Mouse (Mus musculus) midbrain, embryonic 13.5 days (tissue): ENCODE data around the gene Drosha. TPM values are rescaled to one million over a fixed set of nuclear protein-coding genes. Genes with fewer than 3 reads are reported as not detected.

Experiments used
- ATAC-seq: fragments of 200-750 bp; cut with Nextera tagmentation; 2 replicates; pipeline ENCODE4 v1.8.0; 2017; ENCODE audit warnings: mild to moderate bottlenecking, moderate TSS enrichment, moderate library complexity
- H3K27ac ChIP-seq: fragments of 300-500 bp; sonication (generic); 2 replicates; pipeline ENCODE4 v1.5.1; 2015; ENCODE audit warnings: inconsistent platforms, mild to moderate bottlenecking, moderate library complexity
- H3K27me3 ChIP-seq: fragments of 300-500 bp; sonication (generic); 2 replicates; pipeline ENCODE4 v1.6.1; 2015; ENCODE audit warnings: mild to moderate bottlenecking, inconsistent platforms
- H3K36me3 ChIP-seq: fragments of 300-500 bp; sonication (generic); 2 replicates; pipeline ENCODE4 v1.6.1; 2015; ENCODE audit warnings: mild to moderate bottlenecking, inconsistent platforms
- H3K4me1 ChIP-seq: fragments of 300-500 bp; sonication (generic); replicated peaks from 2 replicates; pipeline ENCODE4 v1.6.1; 2015; ENCODE audit warnings: inconsistent platforms
- H3K4me2 ChIP-seq: fragments of 300-500 bp; sonication (generic); replicated peaks from 2 replicates; pipeline ENCODE4 v1.6.1; 2015; ENCODE audit warnings: moderate library complexity, mild to moderate bottlenecking, inconsistent platforms
- H3K4me3 ChIP-seq: fragments of 300-500 bp; sonication (generic); replicated peaks from 2 replicates; pipeline ENCODE4 v1.5.1; 2015; ENCODE audit warnings: mild to moderate bottlenecking, inconsistent platforms
- H3K9ac ChIP-seq: fragments of 300-500 bp; sonication (generic); replicated peaks from 2 replicates; pipeline ENCODE4 v1.6.1; 2015; ENCODE audit warnings: mild to moderate bottlenecking, inconsistent platforms
- H3K9me3 ChIP-seq: fragments of 300-500 bp; sonication (generic); 2 replicates; pipeline ENCODE4 v1.6.1; 2016; ENCODE audit warnings: mild to moderate bottlenecking, inconsistent platforms
- WGBS: fragments of 180-500 bp; shearing (Covaris S2); methylation state at CpG from one replicate; pipeline ENCODE4 v1.1.7; 2015; 5-methylcytosine and 5-hydroxymethylcytosine counted together
- polyA plus RNA-seq: library from polyadenylated mRNA; unstranded; fragments of >200 nt; fragmentation: Nextera tagmentation; extraction: Ambion mirVana; gene quantifications from 2 replicates; pipeline ENCODE4 v1.2.1, GENCODE M21; 2015

Gene Drosha
- polyA plus RNA-seq, 1 experiment from 2014 or later, result 57.7 TPM

GRCm38 (mm10) chr15:12805071-12805470, 19.5 kb upstream of the Drosha start:
- Histone ChIP-seq H3K4me3 (no peak overlapping the region), H3K9ac (no peak overlapping the region), H3K4me2 (no peak overlapping the region), H3K27ac (no peak overlapping the region), H3K36me3 (peaks cover 38% of the 10 kb centered on the region), H3K4me1 (no peaks in the 10 kb centered on the region), H3K27me3 (no peaks in the 10 kb centered on the region), H3K9me3 (no peaks in the 10 kb centered on the region)
- WGBS, result 94% methylated on average over 4 of the region's 4 CpGs
- ATAC-seq, result no peak

- no peak overlapping the region for H3K9ac ChIP-seq
These were observed 17.5 kb upstream of the Drosha start for GRCm38 (mm10) chr15:12807088-12807487.

GRCm38 (mm10) chr15:12809305-12809704, 15.3 kb upstream of the Drosha start:
- Histone ChIP-seq H3K27ac (no peak overlapping the region), H3K9me3 (no peaks in the 10 kb centered on the region), H3K9ac (no peak overlapping the region), H3K4me2 (no peak overlapping the region), H3K4me1 (no peaks in the 10 kb centered on the region), H3K27me3 (no peaks in the 10 kb centered on the region), H3K36me3 (peaks cover 75% of the 10 kb centered on the region), H3K4me3 (no peak overlapping the region)
- 94% methylated on average over 6 of the region's 6 CpGs for WGBS
- no peak for ATAC-seq

More at GRCm38 (mm10) chr15:12807088-12807487, 17.5 kb upstream of the Drosha start:
- no peak overlapping the region for H3K4me3 ChIP-seq
- no peak overlapping the region for H3K4me2 ChIP-seq
- H3K36me3 ChIP-seq, result peaks cover 58% of the 10 kb centered on the region
- H3K27ac ChIP-seq, result no peak overlapping the region
- WGBS, result 96% methylated on average over 10 of the region's 10 CpGs
- H3K9me3 ChIP-seq, result no peaks in the 10 kb centered on the region
- no peaks in the 10 kb centered on the region for H3K27me3 ChIP-seq
- no peaks in the 10 kb centered on the region for H3K4me1 ChIP-seq
- no peak for ATAC-seq

GRCm38 (mm10) chr15:12812646-12813045, 12.0 kb upstream of the Drosha start:
- Histone ChIP-seq H3K27ac (no peak overlapping the region), H3K27me3 (no peaks in the 10 kb centered on the region), H3K4me2 (no peak overlapping the region), H3K9me3 (no peaks in the 10 kb centered on the region), H3K4me3 (no peak overlapping the region), H3K9ac (no peak overlapping the region), H3K4me1 (no peaks in the 10 kb centered on the region), H3K36me3 (peaks cover 87% of the 10 kb centered on the region)
- WGBS, result 98% methylated on average over 11 of the region's 11 CpGs
- ATAC-seq, result no peak

- no peak overlapping the region for H3K4me3 ChIP-seq
- no peak overlapping the region for H3K4me2 ChIP-seq
- H3K9ac ChIP-seq, result no peak overlapping the region
- peaks cover 3% of the 10 kb centered on the region; the same call in 1 of the 2 replicates for H3K4me1 ChIP-seq
- no peak for ATAC-seq
- H3K27ac ChIP-seq, result no peak overlapping the region
- H3K9me3 ChIP-seq, result no peaks in the 10 kb centered on the region
- 94% methylated on average over 8 of the region's 8 CpGs for WGBS
- peaks cover 79% of the 10 kb centered on the region for H3K36me3 ChIP-seq
- no peaks in the 10 kb centered on the region for H3K27me3 ChIP-seq
These were observed 7.0 kb upstream of the Drosha start for GRCm38 (mm10) chr15:12817592-12817991.

GRCm38 (mm10) chr15:12822416-12823395, 1.9 kb upstream of the Drosha start:
- no peak overlapping the region for H3K4me2 ChIP-seq
- WGBS, result 73% methylated on average over 9 of the region's 9 CpGs
- peaks cover 32% of the 10 kb centered on the region for H3K4me1 ChIP-seq
- no peak overlapping the region for H3K9ac ChIP-seq
- peaks cover 47% of the 10 kb centered on the region for H3K36me3 ChIP-seq
- H3K4me3 ChIP-seq, result no peak overlapping the region
- no peaks in the 10 kb centered on the region for H3K27me3 ChIP-seq
- ATAC-seq, result no peak
- H3K9me3 ChIP-seq, result no peaks in the 10 kb centered on the region
- no peak overlapping the region for H3K27ac ChIP-seq

- Histone ChIP-seq H3K4me2 (peak overlapping the region; percentile 76), H3K27ac (peak overlapping the region; percentile 79; the same call in 1 of the 2 replicates), H3K27me3 (no peaks in the 10 kb centered on the region), H3K36me3 (peaks cover 47% of the 10 kb centered on the region), H3K9ac (peak overlapping the region; percentile 85), H3K4me3 (peak overlapping the region; percentile 87), H3K9me3 (no peaks in the 10 kb centered on the region), H3K4me1 (peaks cover 32% of the 10 kb centered on the region)
- no peak for ATAC-seq
- WGBS, result 93% methylated on average over 2 of the region's 2 CpGs
These were observed 1.0 kb upstream of the Drosha start for GRCm38 (mm10) chr15:12823455-12824119.

GRCm38 (mm10) chr15:12824965-12825364, 350 bp downstream of the Drosha start:
- no peak for ATAC-seq
- Histone ChIP-seq H3K9ac (peak overlapping the region; percentile 91), H3K4me3 (peak overlapping the region; percentile 87), H3K27ac (peak overlapping the region; percentile 82), H3K4me1 (peaks cover 32% of the 10 kb centered on the region), H3K27me3 (no peaks in the 10 kb centered on the region), H3K9me3 (no peaks in the 10 kb centered on the region), H3K36me3 (peaks cover 47% of the 10 kb centered on the region), H3K4me2 (peak overlapping the region; percentile 78)
- WGBS, result under 1% methylated on average over 31 of the region's 31 CpGs

- no peak overlapping the region for H3K27ac ChIP-seq
- ATAC-seq, result no peak
These were observed 793 bp downstream of the Drosha start for GRCm38 (mm10) chr15:12825408-12825807.

GRCm38 (mm10) chr15:12829878-12830277, 5.3 kb downstream of the Drosha start:
- Histone ChIP-seq H3K9ac (no peak overlapping the region), H3K36me3 (peaks cover 68% of the 10 kb centered on the region), H3K4me1 (peaks cover 17% of the 10 kb centered on the region), H3K4me2 (no peak overlapping the region), H3K27me3 (no peaks in the 10 kb centered on the region), H3K9me3 (no peaks in the 10 kb centered on the region), H3K27ac (no peak overlapping the region), H3K4me3 (no peak overlapping the region)
- ATAC-seq, result no peak
- WGBS, result 99% methylated on average over 3 of the region's 3 CpGs

More at GRCm38 (mm10) chr15:12825408-12825807, 793 bp downstream of the Drosha start:
- no peaks in the 10 kb centered on the region for H3K9me3 ChIP-seq
- WGBS, result 52% methylated on average over 12 of the region's 12 CpGs
- peak overlapping the region; percentile 78 for H3K4me2 ChIP-seq
- peaks cover 32% of the 10 kb centered on the region for H3K4me1 ChIP-seq
- peaks cover 49% of the 10 kb centered on the region for H3K36me3 ChIP-seq
- H3K9ac ChIP-seq, result peak overlapping the region; percentile 91
- H3K27me3 ChIP-seq, result no peaks in the 10 kb centered on the region
- H3K4me3 ChIP-seq, result peak overlapping the region; percentile 87

GRCm38 (mm10) chr15:12832599-12832998, 8.0 kb downstream of the Drosha start:
- Histone ChIP-seq H3K27me3 (no peaks in the 10 kb centered on the region), H3K4me2 (no peak overlapping the region), H3K9ac (no peak overlapping the region), H3K4me1 (no peaks in the 10 kb centered on the region), H3K36me3 (peaks cover 79% of the 10 kb centered on the region), H3K9me3 (no peaks in the 10 kb centered on the region), H3K27ac (no peak overlapping the region), H3K4me3 (no peak overlapping the region)
- WGBS, result 94% methylated on average over 4 of the region's 4 CpGs
- ATAC-seq, result no peak

- H3K36me3 ChIP-seq, result peaks cover 79% of the 10 kb centered on the region
- H3K9ac ChIP-seq, result no peak overlapping the region
- 98% methylated on average over 31 of the region's 31 CpGs for WGBS
- H3K4me3 ChIP-seq, result no peak overlapping the region
- H3K27me3 ChIP-seq, result no peaks in the 10 kb centered on the region
- ATAC-seq, result peak; percentile 53; the same call in 1 of the 2 replicates
- no peak overlapping the region for H3K4me2 ChIP-seq
- H3K4me1 ChIP-seq, result no peaks in the 10 kb centered on the region
- no peaks in the 10 kb centered on the region for H3K9me3 ChIP-seq
- no peak overlapping the region for H3K27ac ChIP-seq
These were observed 8.8 kb downstream of the Drosha start for GRCm38 (mm10) chr15:12833385-12833784.
